Mouse (Mus musculus) CH12.LX (cell line): Measurements from ENCODE around the gene Slc28a3.

ENCODE experiments used
- CTCF ChIP-seq, 2 experiments: IDR thresholded peaks in 1 of 2; conservative IDR thresholded peaks in 1 of 2; 2 replicates each; pipeline ENCODE4 v1.5.1; 2011 to 2012; ENCODE audit warnings: low read depth in 2 of 2, low read length in 2 of 2, improper control_type of control experiment in 1 of 2, inconsistent platforms in 1 of 2, mild to moderate bottlenecking in 1 of 2, moderate library complexity in 1 of 2
- EP300 ChIP-seq: IDR thresholded peaks from 2 replicates; pipeline ENCODE4 v1.6.1; 2011; ENCODE audit warnings: low read length, improper control_type of control experiment
- HCFC1 ChIP-seq: IDR thresholded peaks from 2 replicates; pipeline ENCODE4 v1.6.1; 2012; ENCODE audit warnings: low read depth, mild to moderate bottlenecking, inconsistent platforms, low read length, improper control_type of control experiment
- MAX ChIP-seq: IDR thresholded peaks from 2 replicates; pipeline ENCODE4 v1.6.1; 2011; ENCODE audit warnings: low read length, improper control_type of control experiment
- POLR2A ChIP-seq: IDR thresholded peaks from 2 replicates; pipeline ENCODE4 v1.6.1; 2011; ENCODE audit warnings: low read depth, mild to moderate bottlenecking, improper control_type of control experiment, low read length
- RAD21 ChIP-seq: IDR thresholded peaks from 2 replicates; pipeline ENCODE4 v1.6.1; 2011; ENCODE audit warnings: low read depth, mild to moderate bottlenecking, low read length, improper control_type of control experiment, moderate library complexity

DNA sequence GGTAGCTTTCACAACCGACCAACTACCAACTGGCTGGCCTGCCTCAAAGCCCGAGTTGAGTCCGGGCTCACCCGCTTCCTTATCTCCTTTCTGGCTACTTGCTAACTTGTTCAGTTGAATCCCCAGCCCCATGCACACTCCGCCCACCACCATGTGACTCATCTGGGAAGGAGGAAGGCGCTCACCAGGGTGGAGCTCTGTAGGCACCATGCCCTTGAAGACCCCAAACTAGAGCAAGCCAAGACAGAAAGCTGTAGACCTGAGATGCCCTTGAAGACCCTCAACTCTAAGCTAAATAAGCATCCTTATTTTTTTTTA is 72.8 kb downstream of the Slc28a3 start:
- no peak for TF ChIP-seq CTCF (conservative IDR thresholded peaks at IDR 0.05 in 1 of 2, IDR thresholded peaks at IDR 0.05 in 1 of 2; ENCODE audit: low read depth in 2 of 2, low read length in 2 of 2)
- no peak for TF ChIP-seq POLR2A
- TF ChIP-seq RAD21, result no peak
- no peak for TF ChIP-seq EP300
- TF ChIP-seq HCFC1, result no peak
- TF ChIP-seq MAX, result no peak
